Mouse (Mus musculus) layer of hippocampus, adult 9-10 months (tissue): Measurements from ENCODE around the gene Sowaha.
A peak's percentile ranks its signal among the peaks of the same experiment; 100 is the strongest.

ENCODE experiments used
- DNase-seq: peaks from one replicate; pipeline ENCODE4 v3.0.0; 2022; ENCODE audit warnings: low spot score

The Sowaha gene

DNA sequence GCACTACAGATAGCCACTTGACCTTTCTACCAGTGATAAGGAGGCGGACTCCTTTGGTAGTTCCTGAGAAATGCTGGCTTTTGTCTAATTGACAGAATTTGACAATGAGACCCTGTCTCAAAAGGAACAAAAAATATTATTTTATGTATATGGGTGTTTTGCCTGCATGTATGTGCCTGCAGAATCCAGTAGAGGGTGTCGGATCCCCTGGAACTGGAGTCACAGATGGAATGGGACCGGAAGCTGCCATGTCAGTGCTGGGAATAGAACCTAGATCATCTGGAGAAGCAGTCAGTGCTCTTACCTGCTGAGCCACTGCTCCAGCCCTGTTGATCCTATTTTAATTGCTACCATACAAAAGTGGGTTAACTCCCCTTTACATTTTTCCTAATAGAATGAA, 7.4 kb downstream of the Sowaha start:
- DNase-seq: no peak

- DNase-seq: peak; percentile 94
Measured at GRCm38 (mm10) chr11:53469968-53470695, 9.9 kb downstream of the Sowaha start, which contains the start of gene Gm9837. Gm9837 (minus strand) TSS chr11:53470479.

- DNase-seq: peak; percentile 71
Measured at GRCm38 (mm10) chr11:53469294-53469967, 10.6 kb downstream of the Sowaha start.

- DNase-seq: peak; percentile 47
Measured at GRCm38 (mm10) chr11:53466231-53466971, 13.7 kb downstream of the Sowaha start.

- DNase-seq: no peak
Measured at GRCm38 (mm10) chr11:53463551-53464424, 16.3 kb downstream of the Sowaha start.

- no peak for DNase-seq
Measured at GRCm38 (mm10) chr11:53461727-53462126, 18.3 kb downstream of the Sowaha start.

DNA sequence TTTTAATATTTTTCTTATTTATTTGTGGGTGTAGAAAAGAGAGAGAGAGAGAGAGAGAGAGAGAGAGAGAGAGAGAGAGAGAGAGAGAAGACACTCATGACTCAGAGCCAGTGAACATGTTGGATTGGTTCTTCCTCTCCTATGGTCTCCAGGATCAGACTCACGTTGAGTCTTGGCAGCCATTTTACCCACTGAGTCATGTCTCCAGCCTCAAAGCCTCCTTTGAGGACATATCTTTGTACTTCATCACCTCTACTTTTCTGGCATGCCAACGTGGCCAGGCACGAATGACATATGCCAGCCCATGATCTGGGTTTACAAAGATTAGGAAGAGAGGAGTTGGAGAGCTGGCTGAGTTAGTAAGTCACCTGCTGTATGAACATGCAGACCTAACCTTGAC, 19.9 kb downstream of the Sowaha start:
- no peak for DNase-seq

GRCm38 (mm10) chr11:53458996-53459395, 21.1 kb downstream of the Sowaha start:
- DNase-seq: no peak

DNA sequence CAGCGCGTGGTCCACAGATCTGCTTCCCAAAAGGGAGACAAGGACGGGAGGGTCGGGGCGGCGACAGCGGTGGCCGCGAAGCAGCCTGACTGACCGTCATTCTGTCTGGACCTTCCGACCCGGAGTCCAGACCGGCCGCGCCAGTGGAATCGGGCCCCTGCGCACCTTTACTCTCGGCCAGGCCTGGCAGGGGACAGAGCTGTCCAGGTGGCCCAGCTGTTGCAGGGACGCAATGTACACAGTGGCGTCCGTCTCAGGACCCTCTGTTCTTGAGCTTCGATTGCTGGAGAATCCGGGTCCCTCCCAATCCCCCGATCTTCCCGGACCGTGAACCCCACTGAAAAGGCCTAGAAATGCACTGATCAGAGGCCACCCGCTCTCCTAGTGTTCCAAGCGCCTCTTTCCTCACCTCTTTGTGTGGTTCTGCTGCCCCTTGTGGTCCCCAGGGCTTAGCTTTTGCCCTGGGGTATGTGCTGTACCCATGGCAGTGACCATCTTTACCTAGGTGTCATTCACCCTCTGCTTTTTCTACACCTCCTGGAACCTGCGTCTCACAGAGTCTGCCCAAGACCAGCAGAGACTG, 22.6 kb downstream of the Sowaha start:
- no peak for DNase-seq

GRCm38 (mm10) chr11:53456474-53457371, 23.4 kb downstream of the Sowaha start, which contains the start of the genes Gm10447 and Shroom1:
Gm10447 (minus strand) TSS chr11:53457110.
Shroom1 (plus strand) TSS chr11:53457205.
- DNase-seq: no peak

DNA sequence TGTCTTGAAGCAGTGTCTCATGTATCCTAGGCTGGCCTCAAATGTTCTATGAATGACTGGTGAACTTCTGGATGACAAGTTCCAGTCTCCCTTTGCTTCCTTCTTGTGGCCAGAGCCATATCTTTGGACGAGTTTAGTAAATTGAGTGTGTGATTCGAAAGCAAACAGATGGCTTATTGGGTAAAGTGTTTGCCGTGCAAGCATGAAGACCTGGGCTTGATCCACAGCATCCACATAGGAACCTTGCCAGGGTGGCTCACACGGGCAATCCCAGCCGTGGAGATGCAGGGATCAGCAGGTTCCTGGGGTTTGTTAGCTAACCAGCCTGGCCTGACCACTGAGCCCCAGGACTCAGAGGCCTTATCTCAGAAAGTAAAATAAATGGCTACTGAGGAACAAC, 27.0 kb downstream of the Sowaha start:
- DNase-seq: no peak

DNA sequence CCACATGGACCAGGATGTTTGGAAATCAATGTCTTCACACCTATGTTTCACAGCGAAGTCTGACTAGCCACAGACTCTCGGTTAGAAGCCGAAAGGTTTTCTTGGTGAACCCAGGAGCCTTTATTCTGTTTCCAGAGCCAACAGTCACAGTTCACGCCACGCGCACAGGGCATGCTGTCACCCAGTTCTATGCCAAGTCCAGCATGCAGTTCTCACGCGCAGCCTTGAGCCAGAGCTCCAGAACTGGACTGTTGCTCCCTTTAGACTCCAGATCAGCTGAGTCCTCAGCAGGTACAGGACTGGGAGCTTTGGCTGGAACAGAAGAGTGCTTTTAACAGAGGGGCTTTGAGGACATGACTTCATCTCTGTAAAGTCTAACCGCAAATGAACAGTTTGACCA, 27.7 kb downstream of the Sowaha start:
- no peak for DNase-seq

DNA sequence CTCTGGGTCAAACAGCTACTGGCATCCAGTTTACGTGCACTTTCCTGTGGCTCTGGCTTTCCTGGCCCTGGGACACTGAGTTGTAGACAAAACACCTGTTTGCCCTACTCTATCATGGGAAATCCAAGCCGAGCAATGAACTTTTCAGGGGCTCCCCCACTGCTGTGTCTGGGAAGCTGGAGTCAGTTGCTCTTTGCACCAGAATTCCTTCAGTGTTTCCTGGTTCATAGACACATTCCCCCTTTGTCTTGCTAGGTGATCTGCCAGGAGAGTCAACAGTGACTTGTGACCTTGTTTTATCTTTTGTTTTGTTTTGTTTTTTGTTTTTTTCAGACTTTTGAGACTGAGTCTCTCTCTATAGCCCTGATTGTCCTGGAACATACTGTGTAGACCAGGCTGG, 28.7 kb downstream of the Sowaha start:
- DNase-seq: no peak

DNA sequence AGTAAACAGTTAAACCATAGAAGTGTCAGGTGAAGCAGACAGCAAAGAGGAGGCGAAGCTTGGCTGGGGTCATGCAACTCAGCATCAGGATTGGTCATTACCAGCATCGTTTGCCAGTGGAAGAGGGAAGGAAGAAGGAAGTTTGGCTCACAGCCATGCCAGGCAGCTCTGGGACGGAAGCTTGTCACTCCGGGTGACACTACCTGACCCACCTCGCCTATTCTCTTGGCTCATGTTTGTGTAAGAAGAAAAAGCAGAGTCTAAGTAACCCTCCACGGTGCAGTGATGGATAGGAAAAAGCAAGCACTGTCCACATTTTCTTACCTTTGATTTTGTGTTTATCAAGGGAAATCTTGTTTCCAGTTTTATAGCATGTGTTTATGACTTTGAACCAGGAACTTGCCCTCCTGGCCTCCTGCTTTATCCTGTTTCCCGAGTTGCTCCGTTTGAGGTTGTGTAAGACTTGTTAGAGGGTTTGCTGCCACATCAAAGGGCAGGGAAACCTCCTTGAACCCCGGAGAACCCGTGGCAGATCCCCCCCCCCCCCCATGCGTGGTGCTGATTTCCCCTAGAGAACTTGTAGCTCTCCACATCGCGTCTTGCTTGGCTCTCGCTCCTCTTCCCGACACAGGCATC, 29.9 kb downstream of the Sowaha start:
- no peak for DNase-seq

DNA sequence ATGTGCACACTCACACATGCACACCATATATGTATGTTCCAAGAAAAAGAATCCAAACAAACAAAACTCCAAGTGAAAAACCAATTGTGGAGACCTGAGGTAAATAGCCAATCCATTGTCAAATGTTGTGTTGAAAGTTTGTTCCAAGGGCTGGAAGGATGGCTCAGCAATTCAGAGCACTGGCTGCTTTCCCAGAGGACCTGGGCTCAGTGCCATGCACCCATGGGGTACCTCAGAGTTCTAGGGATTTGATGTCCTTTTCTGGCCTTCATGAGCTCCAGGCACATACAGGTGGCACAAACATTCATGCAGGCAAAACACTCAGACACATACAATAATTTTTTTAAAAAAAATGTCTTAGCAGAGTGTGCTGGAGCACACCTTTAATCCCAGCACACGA, 31.5 kb downstream of the Sowaha start:
- no peak for DNase-seq

GRCm38 (mm10) chr11:53447996-53448395, 32.1 kb downstream of the Sowaha start:
- no peak for DNase-seq

DNA sequence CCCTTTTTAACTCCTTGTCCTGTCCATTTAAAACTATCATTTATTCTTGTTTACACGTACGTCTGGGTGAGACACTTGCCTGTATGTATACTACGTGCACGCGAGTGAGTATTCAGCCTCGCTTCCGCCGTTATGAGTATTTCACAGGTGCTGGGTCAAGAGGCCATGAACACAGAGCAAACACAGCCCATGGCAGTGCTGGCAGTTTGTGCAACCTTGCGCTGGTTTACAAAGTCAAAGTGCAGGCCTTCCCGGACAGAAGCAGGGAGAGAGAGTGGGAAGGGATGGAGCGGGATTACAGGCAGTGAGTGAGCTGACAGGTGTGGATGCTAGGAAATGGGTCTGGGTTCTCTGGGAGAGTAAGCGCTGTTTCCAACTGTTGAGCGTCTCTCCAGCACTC, 33.9 kb downstream of the Sowaha start:
- DNase-seq: no peak

- no peak for DNase-seq
Measured at GRCm38 (mm10) chr11:53445562-53445961, 34.5 kb downstream of the Sowaha start.

GRCm38 (mm10) chr11:53443861-53444260, 36.2 kb downstream of the Sowaha start:
- peak; percentile 36 for DNase-seq

DNA sequence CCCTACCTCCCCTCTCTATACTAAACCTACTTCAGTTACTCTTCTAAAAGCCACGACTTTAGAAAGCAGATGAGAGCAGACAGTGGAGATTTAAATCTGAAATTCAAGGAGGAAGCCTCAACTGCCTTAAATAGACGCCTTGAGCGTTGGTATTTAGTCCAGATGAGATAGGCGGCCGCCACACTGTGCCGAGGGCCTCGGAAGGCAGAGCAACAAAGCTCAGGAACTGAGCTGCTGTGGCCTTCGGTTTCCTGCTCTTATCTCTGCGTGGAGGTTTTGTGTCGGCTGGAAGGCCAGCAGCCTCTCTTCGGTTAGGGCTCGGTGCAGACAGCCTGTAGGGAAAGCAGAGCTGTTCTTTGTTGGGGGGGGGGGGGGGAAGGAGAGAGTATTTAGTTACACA, 38.2 kb downstream of the Sowaha start:
- no peak for DNase-seq
